Mouse (Mus musculus) ES-E14 (cell line): ENCODE measurements around the gene Vsx2. TPM values are rescaled to one million over a fixed set of nuclear protein-coding genes. Genes with fewer than 3 reads are reported as not detected.
A peak's percentile ranks its signal among the peaks of the same experiment; 100 is the strongest.

Source experiments
- DNase-seq: peaks from one replicate; pipeline ENCODE4 v3.0.0-alpha.2; 2013; ENCODE audit warnings: low read depth, low spot score
- H3K27ac ChIP-seq: 2 replicates; pipeline ENCODE4 v1.5.1; 2012; ENCODE audit warnings: low read depth, mild to moderate bottlenecking, low read length, moderate library complexity, mixed read lengths; ENCODE audit not compliant: poor library complexity, insufficient read depth, severe bottlenecking
- H3K36me3 ChIP-seq: 2 replicates; pipeline ENCODE4 v1.6.1; 2012; ENCODE audit warnings: mild to moderate bottlenecking, low read length, moderate library complexity, mixed read lengths; ENCODE audit not compliant: control insufficient read depth, poor library complexity, insufficient read depth, severe bottlenecking
- H3K4me1 ChIP-seq, 2 experiments: fragments of 150-350 bp in 1 of 2; sonication (generic) in 1 of 2; 2 replicates each; pipeline ENCODE4 v1.6.1; 2012; ENCODE audit warnings: low read length in 2 of 2, mild to moderate bottlenecking in 1 of 2, mixed read lengths in 1 of 2; ENCODE audit not compliant: control insufficient read depth in 2 of 2, insufficient read depth in 2 of 2, poor library complexity in 1 of 2
- H3K4me3 ChIP-seq, 2 experiments: fragments of 150-350 bp in 1 of 2; sonication (generic) in 1 of 2; 2 replicates each; pipeline ENCODE4 v1.5.1; 2012; ENCODE audit warnings: low read length in 2 of 2, low read depth in 1 of 2, mild to moderate bottlenecking in 1 of 2, mixed read lengths in 1 of 2; ENCODE audit not compliant: insufficient read depth in 1 of 2, poor library complexity in 1 of 2, severe bottlenecking in 1 of 2
- H3K9ac ChIP-seq: 2 replicates; pipeline ENCODE4 v1.6.1; 2012; ENCODE audit warnings: low read depth, mild to moderate bottlenecking, low read length, mixed read lengths; ENCODE audit not compliant: poor library complexity, insufficient read depth, severe bottlenecking
- H3K9me3 ChIP-seq: fragments of 150-350 bp; sonication (generic); 2 replicates; pipeline ENCODE4 v1.6.1; 2012; ENCODE audit warnings: low read depth, mild to moderate bottlenecking, low read length; ENCODE audit not compliant: control insufficient read depth, insufficient read depth
- CHD2 ChIP-seq: IDR thresholded peaks from 2 replicates; pipeline ENCODE4 v1.6.1; 2014; ENCODE audit warnings: mild to moderate bottlenecking, low read depth, low read length, inconsistent platforms
- HCFC1 ChIP-seq: IDR thresholded peaks from 2 replicates; pipeline ENCODE4 v1.6.1; 2012; ENCODE audit warnings: low read length, inconsistent platforms, borderline replicate concordance; ENCODE audit not compliant: insufficient read depth
- MAFK ChIP-seq: IDR thresholded peaks from 2 replicates; pipeline ENCODE4 v1.6.1; 2014; ENCODE audit warnings: mild to moderate bottlenecking, low read depth, low read length, inconsistent platforms; ENCODE audit not compliant: insufficient read depth
- ZC3H11A ChIP-seq: IDR thresholded peaks from 2 replicates; pipeline ENCODE4 v1.6.1; 2012; ENCODE audit warnings: low read depth, mild to moderate bottlenecking, inconsistent platforms, low read length, borderline replicate concordance
- ZNF384 ChIP-seq: IDR thresholded peaks from 2 replicates; pipeline ENCODE4 v1.6.1; 2012; ENCODE audit warnings: low read depth, low read length, inconsistent platforms
- in situ Hi-C, 2 experiments: fragments of 600-800 bp; cut with MboI; formaldehyde crosslinking; loops; one replicate each; pipeline ENCODE4 v1.15.1; 2025; ENCODE audit warnings: low sequenced_read_pairs in 2 of 2, inconsistent platforms in 1 of 2; ENCODE audit not compliant: unreplicated experiment in 2 of 2
- total RNA-seq: library from RNA; depleted of rRNA; stranded (reverse); fragments of 300-350 nt; gene quantifications from 2 replicates; pipeline ENCODE4 v1.2.3, GENCODE M21; 2012

Vsx2 gene
- total RNA-seq, 1 experiment, result not detected

- DNase-seq, result no peak
- Histone ChIP-seq H3K4me1 (peaks cover 6 to 21% of the 10 kb centered on the region in 2 experiments; a peak in 3 of 4 replicates), H3K27ac (no peak overlapping the region), H3K9ac (no peak overlapping the region), H3K9me3 (no peaks in the 10 kb centered on the region), H3K36me3 (no peaks in the 10 kb centered on the region), H3K4me3 (no peak overlapping the region)
- no peak for TF ChIP-seq ZC3H11A
- no peak for TF ChIP-seq ZNF384
- in situ Hi-C loops, result no loop called here
Observed at GRCm38 (mm10) chr12:84555218-84555617, 14.3 kb upstream of the Vsx2 start.

GRCm38 (mm10) chr12:84562558-84562957, 7.0 kb upstream of the Vsx2 start:
- H3K9me3 ChIP-seq, result no peaks in the 10 kb centered on the region
- no peak overlapping the region for H3K27ac ChIP-seq
- peaks cover 0 to 4% of the 10 kb centered on the region in 2 experiments; a peak in 1 of 4 replicates for H3K4me1 ChIP-seq
- H3K9ac ChIP-seq, result no peak overlapping the region
- no peaks in the 10 kb centered on the region for H3K36me3 ChIP-seq
- in situ Hi-C loops, result no loop called here
- DNase-seq, result no peak
- TF ChIP-seq HCFC1 (no peak), ZC3H11A (no peak)
- no peak overlapping the region for H3K4me3 ChIP-seq

- Histone ChIP-seq H3K36me3 (no peaks in the 10 kb centered on the region), H3K4me1 (peaks cover 3 to 8% of the 10 kb centered on the region in 2 experiments; a peak in 2 of 4 replicates), H3K9me3 (no peaks in the 10 kb centered on the region), H3K4me3 (no peak overlapping the region), H3K9ac (no peak overlapping the region), H3K27ac (no peak overlapping the region)
- in situ Hi-C loops, result no loop called here
- DNase-seq, result no peak
- TF ChIP-seq MAFK, result no peak
- TF ChIP-seq CHD2, result no peak
- TF ChIP-seq ZC3H11A, result no peak
- TF ChIP-seq ZNF384, result no peak
- TF ChIP-seq HCFC1, result no peak
Observed at GRCm38 (mm10) chr12:84567576-84567975, 2.0 kb upstream of the Vsx2 start.

GRCm38 (mm10) chr12:84569976-84570693, 573 bp downstream of the Vsx2 start:
- no peaks in the 10 kb centered on the region for H3K9me3 ChIP-seq
- peak overlapping the region; percentile 33 to 59; a peak in 3 of 4 replicates for H3K4me3 ChIP-seq
- H3K4me1 ChIP-seq, result peaks cover 3 to 5% of the 10 kb centered on the region in 2 experiments; a peak in 2 of 4 replicates
- in situ Hi-C loops, result no loop called here
- H3K9ac ChIP-seq, result no peak overlapping the region
- no peak overlapping the region for H3K27ac ChIP-seq
- TF ChIP-seq HCFC1, result no peak
- no peak for TF ChIP-seq CHD2
- no peak for TF ChIP-seq ZC3H11A
- TF ChIP-seq MAFK, result no peak
- TF ChIP-seq ZNF384, result no peak
- H3K36me3 ChIP-seq, result no peaks in the 10 kb centered on the region
- DNase-seq, result no peak
